Mouse (Mus musculus) duodenum, adult 2 months (tissue): ENCODE measurements around the gene Tnks1bp1. TPM values are rescaled to one million over a fixed set of nuclear protein-coding genes. Genes with fewer than 3 reads are reported as not detected.

Source experiments
- polyA plus RNA-seq: library from polyadenylated mRNA; depleted of rRNA; stranded (reverse); fragments of >200 nt; gene quantifications from 2 replicates; pipeline ENCODE4 v1.2.3, GENCODE M21; 2012; ENCODE audit warnings: low replicate concordance; rRNA removed

The Tnks1bp1 gene
- polyA plus RNA-seq, result 44.5 and 49.1 TPM in 2 replicates

DNA sequence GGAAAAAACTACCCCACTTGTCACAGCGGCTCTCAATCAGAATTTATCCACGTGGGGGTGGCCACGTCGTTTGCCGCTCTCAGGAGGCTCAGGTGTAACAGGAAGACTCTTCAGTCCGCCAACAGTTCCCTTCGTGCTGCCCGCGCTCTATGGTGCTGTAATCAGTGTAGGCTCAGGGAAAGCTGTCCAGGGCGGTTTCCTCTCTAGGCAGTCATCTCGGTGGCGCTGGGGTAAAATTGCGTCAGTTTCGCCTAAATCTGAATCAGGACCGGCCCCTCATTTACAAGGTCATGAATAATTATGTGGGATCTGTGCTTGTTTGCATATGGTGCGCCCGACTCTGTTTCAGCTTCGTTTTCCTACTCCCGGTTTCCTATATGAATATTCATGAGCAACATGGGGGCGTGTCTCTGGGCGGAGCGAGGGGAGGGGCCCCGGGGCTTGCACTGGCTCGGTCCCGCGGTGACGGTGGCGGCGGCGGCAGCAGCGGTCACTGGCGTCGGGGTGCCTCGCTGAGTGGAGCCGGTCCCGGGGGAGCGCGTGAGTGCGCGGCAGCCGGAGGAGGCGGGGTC lies at the start of gene Tnks1bp1:
Gene Tnks1bp1, plus strand, starts transcription at position 427 of the 572 bp plus-strand sequence.

DNA sequence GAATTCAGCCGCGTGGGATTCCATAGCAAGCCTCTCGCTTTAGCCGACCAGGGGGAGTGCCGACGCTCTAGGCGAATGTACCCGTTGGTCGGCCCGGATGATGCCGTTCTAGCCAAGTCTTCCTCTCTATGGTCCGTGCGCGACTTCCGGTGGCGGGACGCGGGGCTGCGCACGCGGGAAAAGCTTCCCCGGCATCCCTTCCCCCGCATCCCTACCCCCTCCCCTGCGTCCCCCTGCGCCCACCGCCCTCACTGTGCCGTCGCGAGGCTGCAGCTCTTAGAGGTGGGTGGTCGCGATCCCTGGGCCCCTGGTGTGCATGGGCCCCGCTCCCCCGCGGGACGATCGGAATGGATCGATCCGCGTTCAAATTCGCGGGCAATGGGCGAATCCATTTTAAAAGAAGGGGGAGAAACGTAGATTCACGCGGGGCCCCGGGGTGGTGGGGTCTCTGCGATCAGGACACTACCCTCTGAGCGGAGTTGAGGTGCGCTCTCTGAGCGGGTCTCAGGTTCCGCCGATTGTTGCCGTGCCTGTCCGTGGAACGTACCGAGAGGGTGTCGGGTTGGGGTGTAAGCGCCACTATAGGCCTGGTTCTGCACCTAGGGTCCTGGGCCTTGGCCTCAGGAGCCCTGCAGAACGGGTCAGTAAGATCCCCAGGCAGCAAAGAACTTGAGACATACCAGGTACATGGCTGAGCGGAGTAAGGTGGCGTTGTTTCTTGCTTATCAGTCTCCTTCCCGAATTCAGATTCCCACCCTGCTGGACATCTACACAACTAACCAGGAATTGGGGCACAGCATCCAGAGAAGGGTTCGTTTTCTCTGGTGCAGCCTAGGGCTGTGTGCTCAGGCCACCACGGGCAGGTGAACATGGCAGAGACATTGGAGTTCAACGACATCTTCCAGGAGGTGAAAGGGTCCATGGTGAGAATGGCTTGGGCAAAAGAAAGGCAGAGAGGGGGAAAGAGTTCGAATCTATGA lies 10.5 kb upstream of the Tnks1bp1 start, which contains the start of the genes Ssrp1 and P2rx3:
Gene Ssrp1, plus strand, starts transcription at position 188 of the 980 bp plus-strand sequence.
Gene P2rx3, minus strand, starts transcription at position 416 of the 980 bp plus-strand sequence.

Other genes starting within 250 kb of the Tnks1bp1 start
- 29.3 and 114 TPM in 2 replicates for gene Ube2l6, start 249.2 kb upstream of the Tnks1bp1 start, polyA plus RNA-seq
- not detected in 2 replicates for gene Smtnl1, start 225.4 kb upstream of the Tnks1bp1 start, polyA plus RNA-seq
- 19.8 and 23.5 TPM in 2 replicates for gene Timm10, start 221.0 kb upstream of the Tnks1bp1 start, polyA plus RNA-seq
- gene Slc43a1, start 209.2 kb upstream of the Tnks1bp1 start, polyA plus RNA-seq, result 1.8 and 3.4 TPM in 2 replicates
- gene Rtn4rl2, start 161.3 kb upstream of the Tnks1bp1 start, polyA plus RNA-seq, result 4.3 and 17.8 TPM in 2 replicates
- 16.4 and 16.8 TPM in 2 replicates for gene Slc43a3, start 111.4 kb upstream of the Tnks1bp1 start, polyA plus RNA-seq
- gene Prg2, start 67.6 kb upstream of the Tnks1bp1 start, polyA plus RNA-seq, result 1.2 and 1.7 TPM in 2 replicates
- not detected in 2 replicates for gene Prg3, start 59.8 kb upstream of the Tnks1bp1 start, polyA plus RNA-seq
- 43.0 and 56.0 TPM in 2 replicates for gene Ssrp1, start 10.8 kb upstream of the Tnks1bp1 start, polyA plus RNA-seq
- gene P2rx3, start 10.6 kb upstream of the Tnks1bp1 start, polyA plus RNA-seq, result 0.11 and 0.15 TPM in 2 replicates
- 3.1 and 3.2 TPM in 2 replicates for gene Aplnr, start 88.2 kb downstream of the Tnks1bp1 start, polyA plus RNA-seq
- 0.27 and 0.79 TPM in 2 replicates for gene Lrrc55, start 149.2 kb downstream of the Tnks1bp1 start, polyA plus RNA-seq